Mouse (Mus musculus) heart, adult 10 weeks (tissue): ENCODE measurements around the gene Noxa1. TPM values are rescaled to one million over a fixed set of nuclear protein-coding genes. Genes with fewer than 3 reads are reported as not detected.

Experiments used
- polyA plus RNA-seq: library from polyadenylated mRNA; stranded (reverse); fragments of 350-450 nt; fragmentation: Illumina TruSeq; extraction: RNeasy Lipid Tissue Mini Kit (QIAGEN cat#74804); gene quantifications from one replicate; pipeline ENCODE4 v1.2.3, GENCODE M21; 2014; ENCODE audit warnings: low read depth, low replicate concordance

The Noxa1 gene
- polyA plus RNA-seq: not detected

DNA sequence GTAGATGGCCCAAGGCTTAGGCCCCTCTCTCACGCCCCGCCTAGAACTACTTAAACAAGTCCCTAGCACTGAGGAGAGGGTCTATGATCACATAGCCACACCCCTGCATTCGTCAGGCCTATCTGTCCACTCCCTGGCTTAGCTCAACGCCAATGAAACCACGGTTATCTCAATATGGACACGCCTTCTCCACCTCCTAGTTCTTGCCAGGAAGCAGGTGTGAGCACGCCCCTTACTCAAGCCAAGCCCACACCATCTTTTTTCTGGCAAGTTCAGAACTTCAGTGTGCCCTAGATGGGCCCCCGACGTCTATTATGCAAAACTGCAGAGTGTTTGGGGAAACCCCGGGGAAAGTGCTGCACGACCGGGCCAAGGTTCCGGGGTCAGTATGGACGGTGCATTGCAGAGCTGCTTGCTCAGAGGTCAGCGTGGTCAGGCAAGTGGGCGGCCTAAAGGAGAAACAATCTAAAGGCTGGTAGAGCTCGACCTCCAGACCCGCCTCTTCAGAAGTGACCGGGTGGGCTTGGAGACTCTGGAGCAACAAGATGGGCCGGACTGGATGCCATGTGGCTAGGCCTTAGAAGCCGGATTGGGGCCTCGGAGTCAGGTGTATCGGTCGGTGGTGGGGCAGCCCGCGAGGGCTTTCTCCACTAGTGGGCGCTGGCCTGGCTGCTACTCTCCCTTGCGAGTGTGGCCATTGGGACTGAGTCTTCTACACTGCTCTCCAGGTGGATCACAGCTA is at the start of gene Noxa1:
Gene Noxa1 (minus strand): TSS at position 41 of the 742 bp plus-strand sequence.

GRCm38 (mm10) chr2:25080076-25080475 is 14.9 kb downstream of the Noxa1 start, which contains the start of gene Entpd8:
Entpd8 (plus strand) TSS chr2:25080304.

GRCm38 (mm10) chr2:25054221-25055067 is 40.5 kb downstream of the Noxa1 start, which contains the start of gene Nsmf:
Nsmf (plus strand) TSS chr2:25054355.

Other genes starting within 250 kb of the Noxa1 start
- gene Ehmt1, start 175.5 kb downstream of the Noxa1 start, polyA plus RNA-seq: 16.0 TPM
- 9.0 TPM for gene Arrdc1, start 159.9 kb downstream of the Noxa1 start, polyA plus RNA-seq
- gene Zmynd19, start 145.4 kb downstream of the Noxa1 start, polyA plus RNA-seq: 15.5 TPM
- 9.7 TPM for gene Dph7, start 132.7 kb downstream of the Noxa1 start, polyA plus RNA-seq
- gene Mrpl41, start 120.1 kb downstream of the Noxa1 start, polyA plus RNA-seq: 116 TPM
- gene Pnpla7, start 119.1 kb downstream of the Noxa1 start, polyA plus RNA-seq: 21.6 TPM
- 27.4 TPM for gene Nsmf, start 40.8 kb downstream of the Noxa1 start, polyA plus RNA-seq
- gene Entpd8, start 14.8 kb downstream of the Noxa1 start, polyA plus RNA-seq: not detected
- gene Nrarp, start 85.6 kb upstream of the Noxa1 start, polyA plus RNA-seq: 9.5 TPM
- gene Tor4a, start 101.7 kb upstream of the Noxa1 start, polyA plus RNA-seq: 4.8 TPM
- gene Nelfb, start 116.3 kb upstream of the Noxa1 start, polyA plus RNA-seq: 34.5 TPM
- gene Stpg3, start 119.5 kb upstream of the Noxa1 start, polyA plus RNA-seq: not detected
- gene Fam166a, start 123.6 kb upstream of the Noxa1 start, polyA plus RNA-seq: not detected
- 275 TPM for gene Tubb4b, start 129.6 kb upstream of the Noxa1 start, polyA plus RNA-seq
- not detected for gene Slc34a3, start 139.2 kb upstream of the Noxa1 start, polyA plus RNA-seq
- not detected for gene Rnf224, start 141.6 kb upstream of the Noxa1 start, polyA plus RNA-seq
- not detected for gene Rnf208, start 147.1 kb upstream of the Noxa1 start, polyA plus RNA-seq
- not detected for gene Cysrt1, start 147.3 kb upstream of the Noxa1 start, polyA plus RNA-seq
- 6.4 TPM for gene AL732309.1, start 151.7 kb upstream of the Noxa1 start, polyA plus RNA-seq
- gene Tmem203, start 160.3 kb upstream of the Noxa1 start, polyA plus RNA-seq: 9.8 TPM
- gene Tprn, start 167.5 kb upstream of the Noxa1 start, polyA plus RNA-seq: 3.3 TPM
- 49.1 TPM for gene Ssna1, start 177.3 kb upstream of the Noxa1 start, polyA plus RNA-seq
- gene Anapc2, start 177.3 kb upstream of the Noxa1 start, polyA plus RNA-seq: 42.7 TPM
- gene Tmem210, start 193.0 kb upstream of the Noxa1 start, polyA plus RNA-seq: not detected
- gene Lrrc26, start 194.8 kb upstream of the Noxa1 start, polyA plus RNA-seq: not detected
- not detected for gene Grin1, start 224.0 kb upstream of the Noxa1 start, polyA plus RNA-seq
- 21.4 TPM for gene Man1b1, start 237.2 kb upstream of the Noxa1 start, polyA plus RNA-seq